Mouse (Mus musculus): Measurements from ENCODE around the gene Zfp53. TPM values are rescaled to one million over a fixed set of nuclear protein-coding genes. Genes with fewer than 3 reads are reported as not detected.

The Zfp53 gene
- total and polyA plus RNA-seq, 2 experiments from 2014 or later, result 1.5 to 8.9 TPM

DNA sequence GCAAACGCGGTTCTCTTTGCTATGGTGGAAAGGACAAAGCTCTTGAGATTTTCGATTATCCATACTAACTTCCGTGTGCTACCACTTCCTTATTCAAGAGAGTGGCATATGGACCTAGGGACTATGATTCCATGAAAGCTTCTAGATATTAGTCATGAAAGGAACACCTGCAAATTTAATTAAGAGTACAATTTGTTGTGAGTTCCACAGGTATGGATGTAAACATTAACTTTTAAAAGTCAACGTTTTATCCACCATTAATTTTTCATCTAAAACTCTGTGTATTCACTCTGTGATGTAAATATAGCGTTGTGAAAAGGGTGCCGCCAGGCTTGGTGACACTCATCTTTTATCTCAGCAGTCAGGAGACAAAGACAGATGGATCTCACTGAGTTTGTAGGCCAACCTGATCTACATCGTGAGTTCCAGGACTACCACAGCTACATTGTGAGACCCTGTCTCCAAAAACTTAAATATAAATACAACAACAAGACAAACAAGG is 753 bp downstream of the Zfp53 start:
- Histone ChIP-seq H3K9ac (replicated peaks; ENCODE audit: low read length, poor library complexity, severe bottlenecking) (peak overlapping the region; percentile 73), H3K4me3 (ENCODE audit: low read depth, low read length) (peak overlapping the region; percentile 71), H3K27me3 (ENCODE audit: insufficient read depth, low read length) (no peaks in the 10 kb centered on the region), H3K36me3 (ENCODE audit: insufficient read depth, low read length) (no peaks in the 10 kb centered on the region), H3K4me2 (ENCODE audit: low read depth, low read length, poor library complexity, severe bottlenecking) (peak overlapping the region; percentile 64), H3K27ac (ENCODE audit: low read depth, low read length) (peak overlapping the region; percentile 75), H3K9me3 (ENCODE audit: low read length) (no peaks in the 10 kb centered on the region), H3K4me1 (ENCODE audit: insufficient read depth, low read length) (no peaks in the 10 kb centered on the region)
- peak; percentile 1 for DNase-seq (ENCODE audit: low spot score)
- no peak for ATAC-seq (ENCODE audit: low FRiP score)
- no peak for TF ChIP-seq CTCF (IDR thresholded peaks at IDR 0.05)
- WGBS, result 18% methylated on average over 8 of the region's 8 CpGs

DNA sequence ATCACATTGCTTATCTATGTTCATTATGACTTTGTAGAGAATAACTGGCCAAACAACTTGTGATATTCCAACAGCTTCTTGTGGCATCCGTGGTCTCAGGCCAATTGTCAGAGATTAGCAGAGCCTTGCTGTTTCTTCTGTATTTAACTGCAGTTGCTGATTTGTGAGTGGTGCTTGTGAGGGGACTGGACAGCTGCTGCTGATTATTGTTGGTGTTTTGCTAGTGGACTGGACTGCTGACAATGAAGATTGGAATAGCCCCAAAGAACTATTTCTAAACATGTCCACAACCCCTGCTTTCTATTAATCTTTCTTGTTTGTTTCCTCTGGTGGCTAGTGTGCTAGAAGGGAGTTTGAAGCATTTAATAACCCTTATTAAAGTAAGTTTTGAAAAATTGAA is 12.6 kb downstream of the Zfp53 start:
- no peak overlapping the region for H3K9ac ChIP-seq (replicated peaks; ENCODE audit: low read length, poor library complexity, severe bottlenecking)
- no peak for TF ChIP-seq CTCF (IDR thresholded peaks at IDR 0.05)
- no peak for DNase-seq (ENCODE audit: low spot score)
- H3K27me3 ChIP-seq (ENCODE audit: insufficient read depth, low read length), result no peaks in the 10 kb centered on the region
- 90% methylated on average over 1 of the region's 1 CpGs for WGBS
- no peak for ATAC-seq (ENCODE audit: low FRiP score)
- H3K36me3 ChIP-seq (ENCODE audit: insufficient read depth, low read length), result 0 out of 2 replicates have a peak, but pooled peaks cover 4% of the 10 kb centered on the region
- H3K4me1 ChIP-seq (ENCODE audit: insufficient read depth, low read length), result no peaks in the 10 kb centered on the region
- no peak overlapping the region for H3K4me2 ChIP-seq (ENCODE audit: low read depth, low read length, poor library complexity, severe bottlenecking)
- H3K4me3 ChIP-seq (ENCODE audit: low read depth, low read length), result no peak overlapping the region
- no peaks in the 10 kb centered on the region for H3K9me3 ChIP-seq (ENCODE audit: low read length)
- H3K27ac ChIP-seq (ENCODE audit: low read depth, low read length), result no peak overlapping the region

DNA sequence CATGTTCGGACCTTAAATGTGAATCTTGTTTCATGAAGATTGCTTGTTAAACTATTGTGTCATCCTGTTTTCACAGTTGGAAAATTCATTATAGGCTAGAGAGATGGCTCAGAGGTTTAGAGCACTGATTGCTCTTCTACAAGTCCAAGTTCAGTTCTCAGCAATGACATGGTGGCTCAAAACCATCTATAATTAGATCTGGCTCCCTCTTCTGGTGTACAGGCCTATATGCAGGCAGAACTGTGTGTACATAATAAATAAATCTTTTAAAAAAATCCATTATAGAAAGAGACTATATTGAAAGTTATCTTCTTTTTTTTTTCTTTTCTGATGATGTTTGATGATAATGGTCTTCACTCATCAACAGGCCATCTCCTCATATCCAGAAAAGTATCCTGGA is 15.7 kb downstream of the Zfp53 start:
- DNase-seq (ENCODE audit: low spot score) (no peak), ATAC-seq (ENCODE audit: low FRiP score) (no peak)
- peak; percentile 22 for TF ChIP-seq CTCF (IDR thresholded peaks at IDR 0.05)
- 0 out of 2 replicates have a peak, but pooled peaks cover 4% of the 10 kb centered on the region for H3K36me3 ChIP-seq (ENCODE audit: insufficient read depth, low read length)
- no peak overlapping the region for H3K4me3 ChIP-seq (ENCODE audit: low read depth, low read length)
- H3K27ac ChIP-seq (ENCODE audit: low read depth, low read length), result no peak overlapping the region
- H3K4me2 ChIP-seq (ENCODE audit: low read depth, low read length, poor library complexity, severe bottlenecking), result no peak overlapping the region
- no peaks in the 10 kb centered on the region for H3K4me1 ChIP-seq (ENCODE audit: insufficient read depth, low read length)
- 98% methylated on average over 1 of the region's 1 CpGs for WGBS
- no peaks in the 10 kb centered on the region for H3K27me3 ChIP-seq (ENCODE audit: insufficient read depth, low read length)
- H3K9ac ChIP-seq (replicated peaks; ENCODE audit: low read length, poor library complexity, severe bottlenecking), result no peak overlapping the region
- no peaks in the 10 kb centered on the region for H3K9me3 ChIP-seq (ENCODE audit: low read length)

DNA sequence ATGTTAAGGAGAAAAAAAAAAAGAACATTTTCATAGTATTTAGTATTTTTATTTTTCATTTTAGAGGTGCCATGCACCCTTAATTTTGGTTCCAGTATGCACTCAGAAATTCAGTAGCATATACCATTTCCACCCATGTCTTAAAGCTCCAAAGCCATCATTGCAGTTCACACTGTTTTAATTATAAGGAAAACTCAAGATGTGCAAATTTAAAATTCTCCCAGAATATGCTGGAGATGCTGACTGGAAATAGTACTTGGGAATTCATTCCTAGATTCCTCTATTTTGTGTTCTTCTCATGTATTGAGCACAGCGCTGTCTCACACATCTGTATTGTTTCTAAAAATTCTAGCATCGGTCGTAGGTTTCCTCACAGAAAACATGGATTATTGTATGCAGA is 17.5 kb downstream of the Zfp53 start:
- DNase-seq (ENCODE audit: low spot score) (no peak), ATAC-seq (ENCODE audit: low FRiP score) (no peak)
- H3K4me3 ChIP-seq (ENCODE audit: low read depth, low read length), result no peak overlapping the region
- H3K36me3 ChIP-seq (ENCODE audit: insufficient read depth, low read length), result peaks cover 7% of the 10 kb centered on the region; the same call in 1 of the 2 replicates
- H3K27ac ChIP-seq (ENCODE audit: low read depth, low read length), result no peak overlapping the region
- 98% methylated on average over 3 of the region's 3 CpGs for WGBS
- H3K27me3 ChIP-seq (ENCODE audit: insufficient read depth, low read length), result no peaks in the 10 kb centered on the region
- no peak overlapping the region for H3K9ac ChIP-seq (replicated peaks; ENCODE audit: low read length, poor library complexity, severe bottlenecking)
- H3K9me3 ChIP-seq (ENCODE audit: low read length), result no peaks in the 10 kb centered on the region
- no peaks in the 10 kb centered on the region for H3K4me1 ChIP-seq (ENCODE audit: insufficient read depth, low read length)
- no peak overlapping the region for H3K4me2 ChIP-seq (ENCODE audit: low read depth, low read length, poor library complexity, severe bottlenecking)
- no peak for TF ChIP-seq CTCF (IDR thresholded peaks at IDR 0.05)

DNA sequence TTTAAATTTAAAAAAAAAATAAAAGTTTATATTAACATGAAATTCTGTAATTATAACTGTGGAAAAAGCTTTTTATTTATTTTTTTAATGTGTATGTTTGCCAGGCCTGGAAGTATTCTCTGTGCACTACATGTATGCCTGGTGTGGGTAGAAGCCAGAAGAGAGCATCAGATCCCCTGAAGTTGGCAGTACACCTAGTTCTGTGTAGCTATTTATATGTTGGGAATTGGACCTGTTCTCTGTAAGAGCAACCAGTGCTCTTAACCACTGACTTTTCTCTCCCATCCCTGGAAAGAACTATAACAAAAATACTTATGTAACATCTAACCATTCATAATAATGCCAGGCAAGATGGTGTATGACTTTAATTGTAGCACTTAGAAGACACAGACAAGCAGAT is 21.0 kb downstream of the Zfp53 start:
- Histone ChIP-seq H3K4me2 (ENCODE audit: low read depth, low read length, poor library complexity, severe bottlenecking) (no peak overlapping the region), H3K36me3 (ENCODE audit: insufficient read depth, low read length) (peaks cover 7% of the 10 kb centered on the region; the same call in 1 of the 2 replicates), H3K9me3 (ENCODE audit: low read length) (no peaks in the 10 kb centered on the region), H3K27ac (ENCODE audit: low read depth, low read length) (no peak overlapping the region), H3K4me3 (ENCODE audit: low read depth, low read length) (no peak overlapping the region), H3K9ac (replicated peaks; ENCODE audit: low read length, poor library complexity, severe bottlenecking) (no peak overlapping the region), H3K4me1 (ENCODE audit: insufficient read depth, low read length) (no peaks in the 10 kb centered on the region), H3K27me3 (ENCODE audit: insufficient read depth, low read length) (no peaks in the 10 kb centered on the region)
- DNase-seq (ENCODE audit: low spot score) (no peak), ATAC-seq (ENCODE audit: low FRiP score) (no peak)
- no peak for TF ChIP-seq CTCF (IDR thresholded peaks at IDR 0.05)

DNA sequence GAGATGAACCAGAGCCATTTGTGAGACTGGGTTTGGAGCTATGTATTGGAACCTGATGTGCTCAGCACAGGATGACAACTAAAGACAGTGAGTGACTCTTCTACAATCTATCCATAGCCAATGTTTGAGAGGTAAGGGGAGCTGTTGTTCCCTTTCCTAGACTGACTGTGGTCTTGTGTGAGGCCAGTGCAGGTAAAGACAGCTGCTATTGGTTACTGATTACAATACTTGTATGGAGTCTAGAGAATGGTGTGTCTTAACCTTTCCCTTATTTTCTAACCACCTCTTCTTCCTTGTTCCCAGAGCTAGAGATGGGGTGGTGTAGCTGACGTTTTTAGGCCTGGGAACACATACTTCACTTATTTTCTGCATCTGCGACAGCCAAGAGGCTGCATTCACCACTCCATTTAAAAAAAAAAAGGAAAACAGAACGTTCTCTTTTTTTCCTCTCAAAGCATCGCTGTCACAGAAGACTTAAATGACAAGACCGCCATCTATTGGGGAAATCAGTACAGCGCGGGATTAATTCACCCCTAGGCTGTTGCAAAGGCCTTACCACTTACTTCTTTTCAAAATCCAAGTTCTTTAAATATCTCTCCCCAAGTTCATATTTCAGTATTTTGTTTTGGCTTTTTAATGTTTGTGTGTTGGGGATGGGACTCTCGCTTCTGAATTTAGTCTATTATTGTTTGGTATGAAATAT is 26.8 kb downstream of the Zfp53 start:
- Histone ChIP-seq H3K4me1 (ENCODE audit: insufficient read depth, low read length) (no peaks in the 10 kb centered on the region), H3K4me2 (ENCODE audit: low read depth, low read length, poor library complexity, severe bottlenecking) (peak overlapping the region; percentile 80), H3K9ac (replicated peaks; ENCODE audit: low read length, poor library complexity, severe bottlenecking) (0 out of 2 replicates have a peak overlapping the region, but pooled peaks have one; percentile 60), H3K27ac (ENCODE audit: low read depth, low read length) (peak overlapping the region; percentile 72), H3K9me3 (ENCODE audit: low read length) (no peaks in the 10 kb centered on the region), H3K4me3 (ENCODE audit: low read depth, low read length) (peak overlapping the region; percentile 51), H3K27me3 (ENCODE audit: insufficient read depth, low read length) (no peaks in the 10 kb centered on the region), H3K36me3 (ENCODE audit: insufficient read depth, low read length) (peaks cover 2% of the 10 kb centered on the region; the same call in 1 of the 2 replicates)
- ATAC-seq (ENCODE audit: low FRiP score), result peak; percentile 73; the same call in 1 of the 2 replicates
- DNase-seq (ENCODE audit: low spot score), result peak; percentile 91
- TF ChIP-seq CTCF (IDR thresholded peaks at IDR 0.05), result peak; percentile 84
- under 1% methylated on average over 8 of the region's 8 CpGs for WGBS
